Mouse (Mus musculus): ENCODE data around the gene Ehd1. TPM values are rescaled to one million over a fixed set of nuclear protein-coding genes. Genes with fewer than 3 reads are reported as not detected.

The Ehd1 gene
- polyA plus RNA-seq, 1 experiment from 2014 or later, result 87.7 TPM

DNA sequence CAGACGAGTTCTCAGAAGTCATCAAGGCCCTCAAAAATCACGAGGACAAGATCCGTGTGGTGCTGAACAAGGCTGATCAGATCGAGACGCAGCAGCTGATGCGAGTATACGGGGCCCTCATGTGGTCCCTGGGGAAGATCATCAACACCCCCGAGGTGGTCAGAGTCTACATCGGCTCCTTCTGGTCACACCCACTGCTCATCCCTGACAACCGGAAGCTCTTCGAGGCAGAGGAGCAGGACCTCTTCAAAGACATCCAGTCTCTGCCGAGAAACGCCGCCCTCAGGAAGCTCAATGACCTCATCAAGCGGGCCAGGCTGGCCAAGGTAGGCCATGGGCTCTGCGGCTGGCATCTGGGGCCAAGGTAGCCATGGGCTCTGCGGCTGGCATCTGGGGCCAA, 17.8 kb downstream of the Ehd1 start:
- no peaks in the 10 kb centered on the region for H3K4me1 ChIP-seq
- H3K36me3 ChIP-seq, result peaks cover 63% of the 10 kb centered on the region
- no peak overlapping the region for H3K4me2 ChIP-seq
- no peak overlapping the region for H3K9ac ChIP-seq (replicated peaks)
- H3K27ac ChIP-seq (replicated peaks), result no peak overlapping the region
- no peak overlapping the region for H3K4me3 ChIP-seq (replicated peaks)
- ATAC-seq (ENCODE audit: low FRiP score), result no peak
- no peaks in the 10 kb centered on the region for H3K27me3 ChIP-seq (replicated peaks)
- 95% methylated on average over 17 of the region's 17 CpGs for WGBS
- no peaks in the 10 kb centered on the region for H3K9me3 ChIP-seq (replicated peaks)

DNA sequence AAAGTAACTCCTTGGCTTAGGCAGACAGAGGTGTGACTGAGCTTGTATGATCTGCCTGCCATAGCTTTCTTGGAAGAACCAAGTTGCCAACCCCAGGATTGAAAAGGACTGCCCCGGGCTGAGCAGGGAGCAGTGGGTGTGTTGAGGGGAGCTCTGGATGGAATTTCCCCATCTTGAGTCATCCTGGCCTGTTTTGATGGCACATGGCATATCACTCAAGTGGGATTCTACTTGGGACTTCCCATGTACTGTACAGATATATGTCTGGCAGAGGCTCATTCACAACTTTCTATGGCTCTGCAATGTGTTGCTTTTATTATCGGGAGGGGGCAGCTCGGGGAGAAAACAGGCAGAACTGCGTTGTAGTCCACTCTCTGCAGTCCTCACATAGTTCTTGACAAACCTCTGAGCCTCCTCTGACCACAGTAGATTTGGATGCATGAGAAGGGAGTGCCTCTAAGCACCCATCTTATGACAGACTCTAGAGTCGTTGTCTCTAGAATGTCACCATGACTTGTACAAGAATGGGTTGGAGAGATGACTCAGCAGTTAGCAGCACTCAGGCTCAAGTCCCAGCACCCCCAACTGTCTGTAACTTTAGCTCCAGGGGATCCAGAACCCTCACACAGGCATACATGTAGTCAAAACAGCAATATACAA, 20.2 kb downstream of the Ehd1 start:
- no peak overlapping the region for H3K9ac ChIP-seq (replicated peaks)
- H3K27me3 ChIP-seq (replicated peaks), result no peaks in the 10 kb centered on the region
- ATAC-seq (ENCODE audit: low FRiP score), result no peak
- H3K4me3 ChIP-seq (replicated peaks), result no peak overlapping the region
- no peaks in the 10 kb centered on the region for H3K9me3 ChIP-seq (replicated peaks)
- H3K4me2 ChIP-seq, result no peak overlapping the region
- H3K4me1 ChIP-seq, result no peaks in the 10 kb centered on the region
- peaks cover 64% of the 10 kb centered on the region for H3K36me3 ChIP-seq
- WGBS, result 91% methylated on average over 5 of the region's 5 CpGs
- H3K27ac ChIP-seq (replicated peaks), result no peak overlapping the region

DNA sequence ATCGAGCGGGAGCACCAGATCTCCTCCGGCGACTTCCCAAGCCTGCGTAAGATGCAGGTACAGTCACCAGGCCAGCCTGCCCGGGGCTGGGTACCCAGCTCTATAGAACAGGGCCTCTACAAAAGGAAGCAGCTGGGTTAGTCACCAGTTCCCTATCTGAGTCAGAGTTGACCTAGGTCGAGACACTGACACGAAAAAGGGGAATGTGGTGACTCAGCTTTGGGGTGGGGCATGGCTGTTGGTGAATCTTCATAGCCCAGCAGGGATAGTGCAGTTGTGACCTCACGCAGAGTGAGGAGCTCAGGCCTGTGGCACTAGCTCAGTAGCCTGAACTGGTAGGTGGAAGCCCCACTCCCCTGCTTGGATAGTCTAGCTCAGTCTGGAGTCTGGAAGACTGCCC, 21.1 kb downstream of the Ehd1 start:
- no peak for ATAC-seq (ENCODE audit: low FRiP score)
- H3K27ac ChIP-seq (replicated peaks), result no peak overlapping the region
- no peak overlapping the region for H3K9ac ChIP-seq (replicated peaks)
- H3K4me3 ChIP-seq (replicated peaks), result no peak overlapping the region
- no peaks in the 10 kb centered on the region for H3K27me3 ChIP-seq (replicated peaks)
- H3K4me1 ChIP-seq, result no peaks in the 10 kb centered on the region
- no peak overlapping the region for H3K4me2 ChIP-seq
- 93% methylated on average over 9 of the region's 9 CpGs for WGBS
- no peaks in the 10 kb centered on the region for H3K9me3 ChIP-seq (replicated peaks)
- H3K36me3 ChIP-seq, result peaks cover 64% of the 10 kb centered on the region

DNA sequence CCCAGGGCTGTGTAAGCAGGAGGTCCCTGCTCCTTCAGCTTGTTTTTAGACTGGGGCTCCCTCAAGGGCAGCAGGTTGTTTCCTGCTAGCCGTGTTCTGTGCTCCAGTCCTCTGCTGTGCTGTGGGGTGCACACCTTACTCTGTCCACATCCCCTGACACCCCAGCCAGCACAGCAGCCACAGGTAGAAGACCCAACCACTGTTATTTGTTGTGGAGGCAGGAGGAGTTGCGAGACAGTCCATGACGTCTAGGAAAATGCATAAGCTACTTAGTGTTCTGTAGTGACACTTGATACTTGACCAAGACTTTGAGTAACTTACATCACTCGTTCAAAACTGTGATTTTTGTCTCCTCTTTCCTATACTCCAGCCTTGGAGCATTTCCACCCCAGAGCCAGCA, 22.5 kb downstream of the Ehd1 start:
- WGBS, result 91% methylated on average over 4 of the region's 4 CpGs
- no peaks in the 10 kb centered on the region for H3K27me3 ChIP-seq (replicated peaks)
- no peak overlapping the region for H3K9ac ChIP-seq (replicated peaks)
- no peaks in the 10 kb centered on the region for H3K4me1 ChIP-seq
- no peak overlapping the region for H3K4me3 ChIP-seq (replicated peaks)
- H3K36me3 ChIP-seq, result peaks cover 56% of the 10 kb centered on the region
- H3K27ac ChIP-seq (replicated peaks), result no peak overlapping the region
- ATAC-seq (ENCODE audit: low FRiP score), result no peak
- no peaks in the 10 kb centered on the region for H3K9me3 ChIP-seq (replicated peaks)
- no peak overlapping the region for H3K4me2 ChIP-seq

DNA sequence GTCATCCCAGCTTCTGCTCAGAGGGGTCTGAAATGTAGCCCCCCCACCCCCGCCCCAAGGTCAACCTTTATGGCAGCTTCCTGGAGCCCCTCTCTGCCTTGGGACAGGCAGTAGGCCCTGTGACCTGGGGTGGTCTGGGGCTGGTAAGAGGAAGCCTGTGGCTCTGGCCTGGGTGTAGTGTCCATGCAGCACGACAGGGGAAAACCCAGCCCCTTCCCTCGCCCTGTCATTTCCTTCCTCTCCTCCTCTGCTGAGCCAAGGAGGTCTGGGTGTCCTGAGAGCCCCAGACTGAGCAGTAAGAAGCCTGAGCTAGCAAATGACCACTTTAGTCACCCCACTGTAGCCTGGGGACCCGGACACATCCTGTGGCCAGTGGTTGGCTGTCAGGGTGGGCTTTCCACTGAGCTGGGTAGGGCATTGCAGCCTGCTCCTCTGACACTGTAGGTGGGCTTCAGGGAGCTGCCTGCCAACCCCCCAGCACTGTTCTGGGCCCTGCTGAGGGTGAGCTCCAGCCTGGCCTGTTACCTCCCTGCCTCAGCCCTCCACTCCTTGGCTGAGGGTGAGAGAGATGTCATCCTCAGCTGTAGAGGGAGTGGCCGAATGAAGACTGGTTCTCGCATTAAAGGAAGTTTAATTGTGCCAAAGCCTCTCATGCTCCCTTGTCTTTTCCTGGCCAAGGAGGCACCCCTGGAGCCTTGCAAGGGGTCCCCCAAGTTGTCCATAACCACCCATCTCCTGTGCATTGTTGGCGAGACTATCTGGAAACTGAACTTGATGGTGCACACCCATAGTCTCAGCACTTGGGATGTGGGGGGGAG, 23.1 kb downstream of the Ehd1 start:
- Histone ChIP-seq H3K27ac (replicated peaks) (no peak overlapping the region), H3K9ac (replicated peaks) (no peak overlapping the region), H3K36me3 (peaks cover 50% of the 10 kb centered on the region), H3K27me3 (replicated peaks) (no peaks in the 10 kb centered on the region), H3K4me3 (replicated peaks) (no peak overlapping the region), H3K9me3 (replicated peaks) (no peaks in the 10 kb centered on the region), H3K4me2 (no peak overlapping the region), H3K4me1 (no peaks in the 10 kb centered on the region)
- 87% methylated on average over 7 of the region's 7 CpGs for WGBS
- no peak for ATAC-seq (ENCODE audit: low FRiP score)

DNA sequence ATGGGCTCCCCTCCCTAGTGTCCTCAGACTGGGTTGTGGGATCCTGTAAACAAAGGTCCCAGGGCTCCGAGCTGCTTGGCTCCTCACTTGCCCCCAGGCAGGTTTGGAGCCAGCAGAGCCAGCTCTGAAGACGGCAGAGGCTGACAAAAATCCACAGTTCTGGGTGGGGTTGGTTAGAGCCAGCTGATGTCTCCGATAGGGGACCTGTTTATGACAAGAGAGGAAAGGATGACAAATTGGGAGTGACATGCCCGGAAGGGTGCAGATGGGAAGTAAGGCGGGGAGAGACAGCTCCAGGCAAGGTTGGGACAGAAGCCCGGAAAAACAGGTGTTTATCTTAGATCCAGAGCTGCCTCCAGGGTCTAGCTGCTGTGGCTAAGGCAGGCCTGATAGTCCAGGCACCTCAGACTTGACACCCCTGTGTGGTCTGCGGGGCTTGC, 23.9 kb downstream of the Ehd1 start:
- H3K27me3 ChIP-seq (replicated peaks), result no peaks in the 10 kb centered on the region
- H3K9ac ChIP-seq (replicated peaks), result no peak overlapping the region
- no peak overlapping the region for H3K4me2 ChIP-seq
- H3K27ac ChIP-seq (replicated peaks), result no peak overlapping the region
- peaks cover 42% of the 10 kb centered on the region for H3K36me3 ChIP-seq
- 69% methylated on average over 7 of the region's 7 CpGs for WGBS
- ATAC-seq (ENCODE audit: low FRiP score), result no peak
- H3K4me1 ChIP-seq, result no peaks in the 10 kb centered on the region
- H3K9me3 ChIP-seq (replicated peaks), result no peaks in the 10 kb centered on the region
- H3K4me3 ChIP-seq (replicated peaks), result no peak overlapping the region

DNA sequence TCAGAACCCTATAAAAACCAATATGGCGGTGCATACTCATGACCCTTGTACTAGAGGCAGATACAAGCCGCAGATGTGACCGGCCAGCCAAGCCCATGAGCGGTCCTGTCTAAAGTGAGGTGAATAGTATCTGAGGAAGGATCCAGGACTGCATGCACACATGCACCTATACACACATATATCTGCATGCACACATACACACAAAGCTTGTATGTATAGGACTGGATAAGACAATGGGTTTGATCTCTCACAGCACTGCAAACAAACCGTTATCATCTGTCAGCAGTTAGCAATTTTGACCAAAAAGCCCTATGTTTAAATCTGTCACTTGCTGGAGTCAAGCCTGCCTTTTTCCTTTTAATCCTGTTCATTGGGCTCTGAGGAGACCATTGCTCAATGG, 25.6 kb downstream of the Ehd1 start:
- Histone ChIP-seq H3K4me3 (replicated peaks) (no peak overlapping the region), H3K27ac (replicated peaks) (no peak overlapping the region), H3K9me3 (replicated peaks) (no peaks in the 10 kb centered on the region), H3K36me3 (peaks cover 25% of the 10 kb centered on the region), H3K4me2 (no peak overlapping the region), H3K9ac (replicated peaks) (no peak overlapping the region), H3K27me3 (replicated peaks) (no peaks in the 10 kb centered on the region), H3K4me1 (peaks cover 7% of the 10 kb centered on the region)
- 95% methylated on average over 5 of the region's 5 CpGs for WGBS
- no peak for ATAC-seq (ENCODE audit: low FRiP score)

DNA sequence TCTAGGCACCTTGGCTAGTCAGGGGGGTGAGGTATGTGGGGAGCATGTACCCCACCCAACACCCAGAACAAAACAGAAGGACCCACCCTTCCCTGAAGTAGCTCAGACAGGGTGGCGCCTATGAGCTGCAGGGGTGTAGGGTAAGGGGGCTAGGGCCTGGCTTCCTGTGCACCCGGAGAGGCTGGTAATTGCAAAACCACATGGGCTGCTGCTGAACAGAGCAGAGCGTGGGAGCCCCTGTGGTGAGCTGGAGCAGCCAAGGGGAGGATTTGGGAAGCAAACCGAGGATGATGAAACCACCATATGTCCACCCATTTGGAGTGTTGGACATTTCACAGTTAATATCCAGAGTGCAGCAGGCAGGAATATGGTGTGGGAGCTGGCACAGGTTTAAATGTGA, 26.0 kb downstream of the Ehd1 start:
- no peak overlapping the region for H3K4me2 ChIP-seq
- no peak overlapping the region for H3K4me3 ChIP-seq (replicated peaks)
- no peaks in the 10 kb centered on the region for H3K9me3 ChIP-seq (replicated peaks)
- H3K4me1 ChIP-seq, result peaks cover 9% of the 10 kb centered on the region
- no peak overlapping the region for H3K27ac ChIP-seq (replicated peaks)
- ATAC-seq (ENCODE audit: low FRiP score), result no peak
- no peak overlapping the region for H3K9ac ChIP-seq (replicated peaks)
- WGBS, result 50% methylated on average over 4 of the region's 4 CpGs
- H3K27me3 ChIP-seq (replicated peaks), result no peaks in the 10 kb centered on the region
- peaks cover 21% of the 10 kb centered on the region for H3K36me3 ChIP-seq

DNA sequence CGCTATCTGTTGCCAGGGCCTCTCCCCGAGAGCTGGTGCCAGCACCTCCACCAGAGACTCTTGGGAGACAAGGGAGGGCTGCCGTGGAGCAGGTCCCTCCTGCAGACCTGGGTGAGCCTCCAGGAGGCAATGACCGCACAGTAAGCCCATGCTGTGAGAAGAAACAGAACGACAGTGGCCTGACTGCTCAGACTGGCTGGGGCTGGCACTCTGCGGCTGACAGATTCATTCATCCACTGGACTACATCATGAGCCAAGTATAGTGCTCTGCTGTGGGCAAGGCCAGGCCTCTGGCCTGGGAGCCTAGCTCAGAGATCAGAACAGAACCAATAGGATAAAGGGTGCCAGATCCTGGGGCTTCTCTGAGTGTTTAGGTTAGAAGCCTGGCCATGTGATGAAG, 27.3 kb downstream of the Ehd1 start:
- no peaks in the 10 kb centered on the region for H3K27me3 ChIP-seq (replicated peaks)
- H3K9me3 ChIP-seq (replicated peaks), result no peaks in the 10 kb centered on the region
- WGBS, result 81% methylated on average over 6 of the region's 6 CpGs
- H3K9ac ChIP-seq (replicated peaks), result no peak overlapping the region
- no peak for ATAC-seq (ENCODE audit: low FRiP score)
- H3K4me2 ChIP-seq, result no peak overlapping the region
- H3K4me3 ChIP-seq (replicated peaks), result no peak overlapping the region
- H3K4me1 ChIP-seq, result peaks cover 9% of the 10 kb centered on the region
- H3K27ac ChIP-seq (replicated peaks), result no peak overlapping the region
- H3K36me3 ChIP-seq, result peaks cover 9% of the 10 kb centered on the region

DNA sequence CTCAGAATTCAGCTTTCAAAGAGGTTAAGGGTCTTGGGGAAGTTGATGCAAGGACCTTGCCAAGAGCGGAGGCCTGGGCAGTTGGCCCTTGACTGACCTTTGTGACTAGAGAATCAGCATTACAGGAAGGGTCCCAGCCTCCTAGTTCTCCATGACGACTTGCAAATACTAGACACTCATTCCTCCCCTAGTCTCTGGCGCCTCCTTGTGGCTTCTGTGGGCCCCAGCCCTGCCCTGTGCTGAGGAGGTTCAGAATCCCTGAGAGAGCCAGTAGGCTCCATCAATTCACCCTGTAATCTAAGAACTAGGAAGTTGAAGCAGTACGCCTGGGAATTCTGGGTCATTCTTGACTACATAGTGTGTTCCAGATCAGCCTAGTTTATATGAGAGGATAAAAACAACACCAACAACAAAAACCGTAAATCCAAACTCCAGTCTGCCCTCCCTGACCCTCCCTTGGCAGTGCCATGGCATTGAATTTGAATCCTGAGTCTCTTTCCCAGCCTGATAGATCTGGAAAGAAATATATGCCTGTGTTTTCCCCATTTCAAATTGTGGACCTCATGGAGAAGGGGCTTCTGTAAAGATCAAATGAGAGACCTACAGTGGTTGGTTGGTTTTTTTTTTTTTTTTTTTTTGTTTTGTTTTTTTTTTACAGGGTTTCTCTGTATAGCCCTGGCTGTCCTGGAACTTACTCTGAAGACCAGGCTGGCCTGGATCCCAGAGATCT, 28.4 kb downstream of the Ehd1 start:
- WGBS, result 25% methylated on average over 5 of the region's 5 CpGs
- Histone ChIP-seq H3K36me3 (peaks cover 4% of the 10 kb centered on the region; the same call in 1 of the 2 replicates), H3K27ac (replicated peaks) (no peak overlapping the region), H3K4me2 (no peak overlapping the region), H3K9me3 (replicated peaks) (no peaks in the 10 kb centered on the region), H3K27me3 (replicated peaks) (no peaks in the 10 kb centered on the region), H3K9ac (replicated peaks) (no peak overlapping the region), H3K4me1 (peaks cover 9% of the 10 kb centered on the region), H3K4me3 (replicated peaks) (no peak overlapping the region)
- ATAC-seq (ENCODE audit: low FRiP score), result no peak

DNA sequence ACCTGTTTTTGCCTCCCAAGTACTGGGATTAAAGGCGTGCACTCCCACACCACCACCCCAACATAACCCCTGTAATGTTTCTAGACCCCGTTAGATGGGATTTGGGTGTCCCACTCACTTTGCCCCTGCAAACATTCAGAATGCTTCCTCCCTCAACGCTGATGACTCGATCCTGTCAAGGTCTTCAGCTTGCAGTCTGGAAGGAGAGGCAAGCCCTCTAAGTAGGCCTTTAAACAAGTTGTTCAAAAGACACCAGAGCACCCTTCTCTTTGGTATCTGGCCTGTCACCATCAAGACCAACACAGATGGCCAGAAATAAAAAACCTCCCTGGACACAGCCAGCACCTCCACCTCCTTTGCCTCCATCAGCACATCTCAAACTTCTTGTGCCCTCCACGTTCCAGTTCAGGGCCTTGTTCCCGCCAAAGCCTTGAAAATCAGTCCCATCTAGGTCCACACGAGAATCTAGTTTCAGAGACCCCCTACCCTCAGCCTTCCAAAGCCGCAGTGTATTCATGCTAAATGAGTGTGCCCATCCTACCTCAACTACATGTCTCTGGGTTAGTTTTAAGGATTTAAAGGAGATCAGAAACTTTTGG, 29.1 kb downstream of the Ehd1 start:
- Histone ChIP-seq H3K9ac (replicated peaks) (no peak overlapping the region), H3K9me3 (replicated peaks) (no peaks in the 10 kb centered on the region), H3K4me2 (peak overlapping the region; percentile 69), H3K4me3 (replicated peaks) (peak overlapping the region; percentile 50), H3K27me3 (replicated peaks) (no peaks in the 10 kb centered on the region), H3K27ac (replicated peaks) (no peak overlapping the region), H3K36me3 (0 out of 2 replicates have a peak, but pooled peaks cover 3% of the 10 kb centered on the region), H3K4me1 (peaks cover 9% of the 10 kb centered on the region)
- no peak for ATAC-seq (ENCODE audit: low FRiP score)
- WGBS, result 55% methylated on average over 8 of the region's 8 CpGs
